Mouse (Mus musculus) thymus, adult 2 months (tissue): ENCODE data around the gene Sgms1.

Experiments
- CTCF ChIP-seq: fragments of 200-500 bp; IDR thresholded peaks from 2 replicates; pipeline ENCODE4 v1.5.1; 2012; ENCODE audit warnings: mild to moderate bottlenecking, control low read depth, low read length, moderate library complexity, borderline replicate concordance; ENCODE audit not compliant: control insufficient read depth, poor library complexity, insufficient read depth; ENCODE audit errors: extremely low read depth
- POLR2A ChIP-seq: fragments of 200-500 bp; IDR thresholded peaks from 2 replicates; pipeline ENCODE4 v1.6.1; 2012; ENCODE audit warnings: mild to moderate bottlenecking, low read length, control low read depth, moderate library complexity; ENCODE audit not compliant: control insufficient read depth, poor library complexity, insufficient read depth; ENCODE audit errors: extremely low read depth

DNA sequence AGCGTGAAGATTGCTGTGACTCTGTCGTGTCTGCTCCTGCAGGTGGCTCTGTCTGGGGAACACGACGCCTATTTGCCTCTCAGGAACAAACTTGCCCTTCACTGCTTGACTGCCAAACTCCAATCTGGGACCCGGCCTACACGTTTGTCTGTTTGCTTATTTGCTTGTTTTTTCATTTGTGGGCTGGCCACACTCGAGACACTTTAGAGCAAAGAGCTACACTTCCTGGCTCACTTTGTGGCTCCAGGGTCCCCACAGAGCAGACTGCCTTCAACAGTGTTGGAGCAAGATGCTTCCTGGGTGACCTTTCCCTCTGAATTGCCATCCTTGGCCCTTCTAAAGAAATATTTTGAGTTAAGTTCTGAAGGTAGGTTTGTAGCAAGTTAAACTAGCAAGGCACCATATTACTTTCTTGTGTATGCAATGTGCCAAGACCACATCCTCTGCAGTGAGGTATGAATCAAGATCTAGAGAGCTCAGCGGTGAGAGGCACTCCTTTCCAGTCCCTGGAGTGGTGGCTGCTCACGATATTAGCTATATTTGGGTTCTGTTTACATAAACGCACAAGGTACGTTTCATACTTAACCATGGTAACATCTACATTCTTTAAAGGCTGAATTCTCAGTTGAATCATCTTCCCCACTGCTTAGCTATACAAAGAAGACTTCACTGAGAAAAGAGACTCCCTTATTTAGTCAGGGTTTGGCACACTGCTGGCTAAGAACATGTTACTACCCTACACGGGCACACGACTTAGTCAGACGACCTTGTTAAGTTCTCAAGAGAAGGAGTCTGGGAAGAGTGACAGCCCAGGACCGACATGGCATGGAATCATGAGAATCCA lies 192.3 kb downstream of the Sgms1 start:
- no peak for TF ChIP-seq CTCF
- no peak for TF ChIP-seq POLR2A
